Mouse (Mus musculus) cerebellum, adult 9-10 months (tissue): Measurements from ENCODE around the gene Acot11.
A peak's percentile ranks its signal among the peaks of the same experiment; 100 is the strongest.

Experiments
- DNase-seq: peaks from one replicate; pipeline ENCODE4 v3.0.0; 2022

Acot11 gene

DNA sequence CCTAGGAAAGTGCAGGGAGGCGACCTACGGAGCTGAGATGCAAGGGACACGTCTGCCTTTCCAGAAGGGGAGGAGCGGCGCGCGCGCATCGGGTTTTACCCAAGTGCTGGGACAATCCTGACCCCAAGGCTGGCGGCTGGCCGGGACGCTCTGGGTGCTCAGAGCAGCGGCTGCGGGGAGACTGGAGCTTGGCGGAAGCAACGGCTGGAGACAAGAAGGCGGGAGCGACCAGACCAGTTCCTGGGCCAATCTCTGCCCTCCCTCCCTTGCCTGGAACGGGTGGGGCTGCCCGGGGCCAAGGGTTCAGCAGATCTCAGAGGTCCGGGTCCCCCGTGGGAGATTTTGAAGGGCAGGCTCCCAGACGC, at the start of gene Acot11:
Acot11 (minus strand) TSS at position 89 of the 365 bp plus-strand sequence.
- no peak for DNase-seq

DNA sequence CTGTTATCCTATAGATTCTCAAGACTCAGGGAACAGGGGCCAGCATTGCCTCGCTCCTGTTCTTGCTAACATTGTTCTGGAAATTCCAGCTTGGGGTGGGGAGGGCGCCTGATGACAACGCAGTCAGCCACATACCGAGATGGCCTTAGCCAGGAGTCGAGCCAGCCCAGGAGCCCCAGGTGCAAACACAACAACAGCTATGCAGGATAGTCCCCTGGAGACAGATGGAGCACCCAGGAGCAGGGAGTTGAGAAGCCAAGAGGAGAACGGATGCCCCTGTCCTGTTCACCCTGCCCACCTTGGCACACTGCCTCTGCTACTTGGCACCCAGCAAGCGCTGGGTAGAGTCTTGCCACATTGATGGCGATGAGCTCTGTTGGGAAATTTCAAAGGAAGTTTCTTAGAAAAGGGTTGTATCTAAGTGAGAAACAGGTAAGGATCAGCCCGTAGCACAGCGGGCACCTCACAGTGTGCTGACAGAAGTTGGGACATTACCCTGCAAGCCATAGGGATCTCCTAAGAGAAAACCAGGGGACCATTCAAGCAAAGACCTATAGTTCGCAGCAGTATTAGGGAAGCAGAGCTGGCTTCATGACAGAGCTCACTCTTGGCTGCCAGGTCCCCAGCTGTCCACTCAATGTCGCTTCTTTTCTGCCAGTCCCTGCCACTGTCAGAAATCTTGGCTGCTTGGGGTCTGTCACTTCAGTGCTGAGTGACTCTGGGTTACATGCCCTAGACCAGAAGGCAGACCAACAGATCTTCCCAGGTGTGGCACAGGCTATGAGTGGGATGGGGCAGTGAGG, 43.7 kb upstream of the Acot11 start:
- DNase-seq: peak; percentile 48

DNA sequence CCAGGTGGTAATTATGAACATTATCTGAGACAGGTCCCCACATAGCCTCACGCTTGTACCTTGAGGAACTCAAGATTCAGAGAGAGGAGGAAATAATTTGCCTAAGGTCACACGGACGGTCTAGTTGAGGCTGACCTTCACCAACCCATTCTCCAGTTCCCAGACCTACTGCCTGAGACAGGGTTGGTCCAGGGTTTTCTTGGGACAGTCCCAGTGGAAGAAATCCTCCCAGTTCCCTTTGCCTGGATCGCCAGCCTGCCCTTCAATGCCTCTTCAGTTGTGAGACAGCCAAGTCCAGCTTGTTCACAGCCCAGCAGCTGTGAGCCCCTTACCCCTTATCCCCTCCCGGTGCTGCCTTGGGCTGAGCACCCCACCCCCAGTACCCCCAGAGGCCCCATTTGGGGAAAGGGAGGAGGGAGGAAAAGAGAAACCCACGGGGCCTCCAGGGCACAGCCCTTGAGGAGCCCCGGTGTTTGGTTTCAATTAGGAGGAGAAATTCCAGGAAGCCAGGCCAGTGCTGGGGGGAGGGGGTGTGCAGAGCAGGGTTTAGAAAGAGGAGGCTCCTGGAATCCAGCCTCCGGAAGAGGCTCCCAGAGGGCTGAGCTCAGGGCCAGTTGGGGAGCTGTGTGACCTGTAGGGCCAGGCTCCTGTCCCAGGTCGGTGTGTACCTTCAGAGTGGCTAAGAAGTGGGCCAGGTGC, 42.9 kb upstream of the Acot11 start:
- DNase-seq: no peak

GRCm38 (mm10) chr4:106842561-106842960, 37.8 kb upstream of the Acot11 start:
- no peak for DNase-seq

DNA sequence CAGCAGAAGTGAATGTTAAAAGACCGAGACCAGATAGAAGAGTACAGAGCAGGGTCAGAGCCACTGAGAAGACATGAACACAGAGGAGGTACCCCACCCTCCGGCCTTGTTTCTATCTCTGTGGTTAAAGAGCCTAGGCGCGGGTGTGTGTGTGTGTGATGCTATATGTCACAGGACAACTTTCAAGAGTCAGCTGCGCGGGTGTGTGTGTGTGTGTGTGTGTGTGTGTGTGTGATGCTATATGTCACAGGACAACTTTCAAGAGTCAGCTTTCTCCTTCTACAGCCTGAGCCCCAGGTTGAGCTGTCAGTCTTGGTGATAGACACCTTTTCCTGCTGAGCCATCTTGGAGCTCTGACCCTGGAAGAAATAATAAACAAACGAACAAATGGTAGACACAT, 37.1 kb upstream of the Acot11 start:
- DNase-seq: no peak

GRCm38 (mm10) chr4:106841303-106841702, 36.5 kb upstream of the Acot11 start:
- peak; percentile 40 for DNase-seq

DNA sequence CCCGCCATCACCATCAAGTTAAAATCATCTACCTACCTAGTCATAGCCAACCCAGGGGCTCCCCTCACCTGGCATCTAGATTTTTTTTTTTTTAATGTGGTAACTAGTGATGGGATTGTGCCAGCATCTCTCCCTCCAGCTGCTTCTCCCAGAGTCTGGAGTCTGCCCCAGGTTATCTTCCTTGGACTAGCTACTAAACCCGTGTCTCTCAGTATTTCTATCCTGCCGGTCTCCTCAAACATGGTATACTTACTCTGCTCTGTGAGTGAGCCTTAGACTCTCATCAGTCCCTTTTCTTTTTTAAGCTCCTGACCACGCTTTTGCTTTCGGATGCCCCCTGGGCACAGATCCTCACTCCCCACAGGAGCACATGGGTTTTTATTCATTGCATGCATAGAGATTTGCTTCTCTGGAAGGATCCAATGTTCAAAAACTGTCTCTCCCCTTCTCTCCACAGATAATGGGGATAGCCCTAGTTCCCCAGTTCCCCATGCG, 35.9 kb upstream of the Acot11 start:
- no peak for DNase-seq

DNA sequence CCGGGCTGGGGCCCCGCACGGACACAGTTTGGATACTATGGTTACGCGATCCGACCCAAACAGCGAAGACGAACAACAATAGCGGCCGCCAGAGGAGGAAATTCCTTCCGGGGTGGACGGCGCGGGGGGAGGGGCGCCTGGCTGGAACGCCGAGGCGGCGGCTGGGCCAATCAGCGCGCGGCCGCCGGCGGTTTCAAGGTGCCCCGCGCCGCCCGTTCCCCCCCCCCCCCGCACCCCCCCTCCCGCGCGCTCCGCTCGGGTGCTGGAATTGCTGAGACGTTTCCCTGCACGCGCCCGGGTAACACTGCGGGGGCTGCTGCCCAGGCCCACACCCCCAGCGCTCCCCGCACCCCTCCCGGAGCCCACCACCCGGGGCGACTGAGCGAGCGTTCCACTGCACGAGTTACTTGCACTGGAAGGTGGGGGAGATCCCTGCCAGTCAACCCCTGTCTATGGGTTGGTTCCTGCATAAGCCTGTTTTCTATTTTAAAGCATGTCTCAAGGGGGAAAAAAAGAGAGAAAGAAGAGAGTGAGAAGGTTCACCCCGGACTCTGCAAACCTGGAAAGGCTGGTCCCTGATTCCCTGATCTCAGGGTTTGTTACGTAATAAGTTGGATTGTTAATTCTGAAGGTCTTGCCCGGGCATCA, 35.3 kb upstream of the Acot11 start:
- DNase-seq: peak; percentile 90

DNA sequence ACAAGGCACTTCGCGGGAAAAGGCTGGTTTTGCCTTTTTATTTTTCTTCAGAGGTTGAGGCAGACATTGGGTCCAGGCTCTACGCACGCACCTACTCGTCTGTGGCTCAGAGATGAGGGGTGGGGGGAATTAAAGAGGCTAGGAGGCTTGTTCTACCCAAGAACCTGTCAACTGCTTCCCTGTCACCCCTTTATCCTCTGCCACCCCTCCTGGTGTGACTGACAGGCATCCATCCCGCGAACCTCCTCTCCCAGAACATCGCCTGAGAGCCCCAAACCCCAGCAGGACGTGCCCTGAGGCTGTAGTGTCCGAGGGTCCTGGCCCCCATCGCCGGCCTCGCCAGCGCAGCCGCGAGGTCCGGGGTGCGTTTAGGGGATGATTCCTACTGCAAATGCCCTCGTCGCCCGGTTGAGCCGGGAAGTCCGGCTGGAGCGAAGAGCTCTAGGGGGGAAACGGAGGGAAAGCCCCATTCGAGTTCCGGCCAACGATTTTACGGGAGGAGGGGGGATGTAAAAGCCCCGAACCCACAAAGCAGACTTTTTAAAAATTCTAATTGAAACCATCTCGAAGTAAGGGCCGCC, 34.5 kb upstream of the Acot11 start:
- DNase-seq: peak; percentile 75

DNA sequence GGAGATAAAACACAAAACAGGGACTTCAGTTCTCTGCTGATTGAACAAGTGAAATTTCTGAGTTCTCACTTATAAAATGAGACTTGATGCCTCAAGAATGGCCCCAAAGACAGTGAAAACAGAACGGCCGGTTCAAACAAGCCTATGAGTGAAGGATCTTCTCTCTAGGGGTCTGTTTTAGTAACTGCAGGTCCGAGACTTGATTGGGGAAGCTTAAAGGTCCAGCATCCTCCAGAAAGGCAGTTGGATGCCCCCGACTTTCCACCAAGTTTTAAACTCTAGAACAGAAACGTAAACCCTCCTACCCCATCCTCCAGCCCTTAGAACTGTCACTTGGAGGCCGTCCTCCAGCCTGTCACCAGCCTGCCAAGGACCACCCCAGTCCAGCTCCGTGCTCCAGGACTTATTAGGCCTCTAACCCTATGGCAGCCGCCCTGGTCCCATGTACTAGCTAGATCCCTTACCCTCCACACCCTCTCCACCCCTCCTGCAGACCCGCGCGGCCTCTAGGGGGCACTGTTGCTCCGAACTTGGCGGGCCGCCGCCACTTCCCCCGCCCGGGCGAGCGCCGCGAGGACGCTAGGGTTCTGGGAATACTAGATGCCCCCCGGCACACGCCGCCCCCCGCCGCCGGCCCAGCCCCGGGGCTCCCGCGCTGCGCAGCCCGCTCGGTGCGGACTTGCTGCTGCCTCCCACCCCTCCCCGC, 33.9 kb upstream of the Acot11 start:
- DNase-seq: peak; percentile 96

- peak; percentile 61 for DNase-seq
Observed at GRCm38 (mm10) chr4:106837964-106838363, 33.2 kb upstream of the Acot11 start.

- DNase-seq: no peak
Observed at GRCm38 (mm10) chr4:106837425-106837824, 32.6 kb upstream of the Acot11 start.

DNA sequence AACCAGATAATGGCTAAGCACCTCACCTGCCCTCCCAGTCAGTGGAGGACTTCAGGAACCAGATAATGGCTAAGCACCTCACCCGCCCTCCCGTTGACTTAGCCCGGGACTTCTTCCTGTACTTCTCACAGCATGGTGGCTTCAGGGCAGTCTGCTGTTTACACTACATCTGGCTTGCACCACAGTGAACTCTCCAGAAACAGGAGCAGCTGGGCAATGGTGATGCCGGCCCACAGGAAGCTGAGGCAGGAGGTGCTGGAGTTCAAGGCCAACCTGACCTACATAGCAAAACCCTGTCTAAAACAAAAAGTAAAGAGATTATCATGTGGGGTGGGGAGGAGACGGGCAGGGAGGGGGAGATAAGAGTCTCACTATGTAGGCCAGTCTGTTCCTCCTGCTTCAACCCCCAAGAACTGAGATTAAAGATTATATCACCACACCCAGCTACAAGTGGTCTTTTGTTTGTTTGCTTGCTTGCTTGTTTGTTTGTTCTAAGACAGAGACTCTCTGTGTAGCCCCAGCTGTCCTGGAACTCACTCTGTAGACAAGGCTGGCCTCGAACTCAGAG, 25.8 kb upstream of the Acot11 start:
- DNase-seq: no peak

GRCm38 (mm10) chr4:106827738-106828361, 23.1 kb upstream of the Acot11 start:
- peak; percentile 39 for DNase-seq

DNA sequence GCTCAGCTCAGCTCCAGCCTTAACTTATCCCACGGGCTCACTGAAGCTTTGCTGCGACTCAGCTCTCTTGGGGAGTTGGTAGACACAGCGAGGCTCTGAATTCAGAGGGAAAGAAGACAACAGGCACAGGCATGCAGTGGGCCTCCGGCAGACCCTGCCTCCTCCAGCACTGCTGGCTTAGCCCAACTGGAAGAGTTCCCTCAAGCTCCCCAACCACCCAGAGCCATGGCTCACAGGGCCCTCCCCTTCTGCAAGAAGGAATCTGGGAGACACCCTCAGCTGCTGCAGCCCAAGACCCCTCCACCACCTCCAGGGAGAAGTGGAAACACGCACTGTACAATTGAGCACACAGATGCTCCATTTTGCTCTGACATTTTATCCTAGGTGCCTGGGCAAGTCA, 20.4 kb upstream of the Acot11 start:
- no peak for DNase-seq

- DNase-seq: no peak
Observed at GRCm38 (mm10) chr4:106819404-106819803, 14.6 kb upstream of the Acot11 start.

DNA sequence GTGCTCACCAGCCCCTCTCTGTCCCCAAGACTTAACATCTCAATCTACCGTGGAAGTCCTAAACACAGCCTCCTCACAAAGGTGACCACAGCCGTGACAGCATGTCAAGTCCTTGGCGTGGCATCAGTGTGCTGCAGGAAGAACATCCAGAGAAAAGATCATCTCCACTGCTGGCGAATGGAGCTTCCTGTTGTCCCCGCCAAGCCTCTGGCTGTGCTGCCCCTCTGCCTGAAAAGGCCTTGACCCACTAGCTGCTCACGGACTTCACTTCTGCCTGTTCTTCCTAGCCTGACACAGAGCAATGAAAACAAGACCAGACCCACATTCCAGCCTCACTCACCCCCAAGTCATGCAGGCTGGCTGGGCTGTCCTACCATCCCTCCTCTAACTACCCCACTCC, 13.5 kb upstream of the Acot11 start:
- DNase-seq: no peak

DNA sequence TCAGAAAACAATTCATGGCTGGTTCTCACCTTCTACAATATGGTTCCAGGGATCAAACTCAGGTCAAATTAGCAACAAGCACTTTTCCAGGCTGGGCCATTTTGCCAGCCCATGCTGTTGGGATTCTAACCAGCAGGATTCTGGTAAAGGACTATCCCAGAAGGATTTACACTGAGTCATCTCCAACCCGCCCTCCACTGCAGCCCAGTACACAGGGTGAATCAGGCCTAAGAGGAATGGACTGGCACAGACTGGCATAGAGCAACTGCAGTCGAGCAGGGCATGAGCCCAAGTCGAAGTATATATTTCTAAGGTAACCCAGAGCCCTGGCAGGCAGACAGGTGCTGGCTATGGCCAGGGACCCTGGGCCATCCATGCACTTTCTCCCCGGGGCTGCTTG, 12.2 kb upstream of the Acot11 start:
- DNase-seq: no peak

DNA sequence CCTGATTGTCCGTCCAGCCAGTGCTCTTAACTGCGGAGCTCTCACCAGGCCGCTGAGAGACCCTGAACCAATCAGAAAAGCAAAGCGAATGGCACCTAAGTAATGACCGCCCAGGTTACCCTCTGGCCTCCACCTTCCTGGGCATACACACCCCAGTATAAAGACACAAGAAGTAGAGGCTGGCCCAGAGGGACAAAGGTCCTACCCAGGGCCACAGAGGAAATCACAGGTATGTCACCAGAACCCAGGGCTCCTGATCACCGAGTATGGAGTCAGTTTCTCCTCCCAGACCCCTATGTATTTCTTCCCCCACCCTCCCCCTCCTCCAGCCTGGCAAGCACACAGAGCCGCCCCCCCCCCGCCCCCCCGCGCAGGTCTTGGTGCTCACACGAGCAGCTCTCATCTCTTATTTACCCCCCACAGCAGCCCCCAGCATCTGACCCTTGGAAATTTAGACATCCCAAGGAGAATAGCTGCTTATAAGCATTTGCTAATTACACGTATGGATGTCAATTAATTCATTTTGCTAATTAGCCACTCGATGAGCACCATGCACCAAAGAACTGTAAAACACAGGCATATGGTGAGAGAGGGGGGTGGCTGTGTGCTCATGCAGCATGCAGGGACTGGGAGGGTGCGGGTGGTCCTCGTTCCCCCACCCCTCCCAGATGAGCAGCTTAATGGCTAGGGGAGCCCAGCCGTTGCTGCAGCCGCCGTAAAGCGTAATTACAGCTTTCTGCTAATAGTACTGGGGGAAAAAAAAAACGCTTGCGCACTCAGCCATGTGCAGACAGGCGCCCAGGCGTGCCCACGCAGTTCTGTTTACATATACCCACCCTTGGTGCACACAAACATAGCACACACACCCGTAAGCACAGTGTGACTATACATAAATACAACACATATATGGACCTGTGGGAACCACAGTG, 10.9 kb upstream of the Acot11 start:
- no peak for DNase-seq

DNA sequence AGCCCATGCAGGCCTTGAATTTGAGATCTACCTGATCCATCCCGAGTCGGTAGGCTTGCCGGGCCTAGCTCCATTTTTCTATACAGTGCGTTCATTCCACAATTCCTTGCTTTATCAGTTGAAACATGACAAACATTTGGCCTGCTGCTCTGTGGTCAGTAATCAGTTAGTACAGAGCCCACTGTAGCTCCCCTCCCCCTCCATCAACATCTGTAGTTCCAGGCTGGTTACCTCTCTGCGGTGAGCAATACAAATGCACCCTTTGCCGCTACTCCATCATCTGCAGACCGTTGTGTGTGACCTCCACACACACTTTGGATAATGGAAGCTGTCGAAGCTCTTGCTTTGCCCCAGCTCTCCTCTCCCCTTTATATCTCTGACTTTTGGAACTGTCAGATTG, 6.4 kb upstream of the Acot11 start:
- no peak for DNase-seq

DNA sequence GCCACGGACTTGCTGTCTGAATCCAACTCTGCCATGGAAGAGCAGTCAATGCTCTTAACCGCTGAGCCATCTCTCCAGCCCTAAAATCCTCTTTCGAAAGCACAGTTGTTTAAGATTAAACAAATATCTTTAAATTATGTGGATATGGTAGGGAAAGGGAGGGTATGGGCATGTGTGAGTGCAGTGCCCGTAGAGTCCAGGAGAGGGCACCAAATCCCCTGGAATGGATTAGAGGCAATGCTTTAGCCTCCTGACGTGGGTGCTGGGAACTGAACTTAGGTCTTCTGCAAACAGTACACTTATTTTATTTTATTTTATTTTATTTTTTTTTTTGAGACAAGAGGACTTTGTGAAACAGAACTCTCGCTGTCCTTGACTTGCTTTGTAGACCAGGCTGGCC, 5.2 kb upstream of the Acot11 start:
- no peak for DNase-seq
